Mouse (Mus musculus) stomach, postnatal 0 days (tissue): ENCODE data around the gene Ssx2ip. TPM values are rescaled to one million over a fixed set of nuclear protein-coding genes. Genes with fewer than 3 reads are reported as not detected.
A peak's percentile ranks its signal among the peaks of the same experiment; 100 is the strongest.

ENCODE experiments used
- ATAC-seq: fragments of 200-750 bp; cut with Nextera tagmentation; 2 replicates; pipeline ENCODE4 v1.8.0; 2017; ENCODE audit not compliant: low FRiP score, low TSS enrichment
- DNase-seq: peaks from one replicate; pipeline ENCODE4 v3.0.0-alpha.2; 2016; ENCODE audit warnings: low spot score
- H3K27ac ChIP-seq: fragments of 300-500 bp; sonication (generic); replicated peaks from 2 replicates; pipeline ENCODE4 v1.5.1; 2014; ENCODE audit warnings: mild to moderate bottlenecking, control low read depth
- H3K27me3 ChIP-seq: fragments of 300-500 bp; sonication (generic); 2 replicates; pipeline ENCODE4 v1.6.1; 2014; ENCODE audit warnings: low read length; ENCODE audit not compliant: control insufficient read depth, insufficient read depth
- H3K36me3 ChIP-seq: fragments of 300-500 bp; sonication (generic); 2 replicates; pipeline ENCODE4 v1.6.1; 2014; ENCODE audit warnings: low read length, mixed read lengths; ENCODE audit not compliant: control insufficient read depth, insufficient read depth
- H3K4me1 ChIP-seq: fragments of 300-500 bp; sonication (generic); replicated peaks from 2 replicates; pipeline ENCODE4 v1.6.1; 2014; ENCODE audit warnings: antibody characterized with exemption; ENCODE audit not compliant: control insufficient read depth, insufficient read depth
- H3K4me2 ChIP-seq: fragments of 300-500 bp; sonication (generic); replicated peaks from 2 replicates; pipeline ENCODE4 v1.6.1; 2014; ENCODE audit warnings: low read depth, mild to moderate bottlenecking, control low read depth, moderate library complexity
- H3K4me3 ChIP-seq: fragments of 300-500 bp; sonication (generic); 2 replicates; pipeline ENCODE4 v1.5.1; 2014; ENCODE audit warnings: low read depth, low read length, control low read depth
- H3K9ac ChIP-seq: fragments of 300-500 bp; sonication (generic); 2 replicates; pipeline ENCODE4 v1.6.1; 2014; ENCODE audit warnings: mild to moderate bottlenecking, low read length, control low read depth, mixed read lengths
- H3K9me3 ChIP-seq: fragments of 300-500 bp; sonication (generic); 2 replicates; pipeline ENCODE4 v1.6.1; 2016; ENCODE audit warnings: low read length; ENCODE audit not compliant: control insufficient read depth
- CTCF ChIP-seq: IDR thresholded peaks from 2 replicates; pipeline ENCODE4 v1.5.1; 2016; ENCODE audit warnings: antibody characterized with exemption, low read depth, mild to moderate bottlenecking, moderate library complexity
- EP300 ChIP-seq: optimal IDR thresholded peaks from 2 replicates; pipeline ENCODE3; 2016; ENCODE audit warnings: antibody characterized with exemption
- WGBS: fragments of 180-500 bp; shearing (Covaris S2); extraction: QIAGEN DNeasy Blood & Tissue Kit; methylation state at CpG from one replicate; pipeline ENCODE4 v1.1.7; 2014; 5-methylcytosine and 5-hydroxymethylcytosine counted together
- polyA plus RNA-seq: library from polyadenylated mRNA; unstranded; fragments of >200 nt; fragmentation: Nextera tagmentation; extraction: Ambion mirVana; gene quantifications from 2 replicates; pipeline ENCODE4 v1.2.1, GENCODE M21; 2015

Gene Ssx2ip
- polyA plus RNA-seq: 12.9 and 14.1 TPM in 2 replicates

GRCm38 (mm10) chr3:146404311-146405201 lies at the start of gene Ssx2ip:
Gene Ssx2ip (plus strand): TSS chr3:146404642.
- Histone ChIP-seq H3K9me3 (no peaks in the 10 kb centered on the region), H3K4me2 (peak within 1 kb of the TSS; percentile 88), H3K4me1 (0 out of 2 replicates have a peak, but pooled peaks cover 3% of the 10 kb centered on the region), H3K9ac (peak within 1 kb of the TSS; percentile 85), H3K27me3 (no peaks in the 10 kb centered on the region), H3K27ac (peak within 1 kb of the TSS; percentile 83), H3K4me3 (peak within 1 kb of the TSS; percentile 86), H3K36me3 (no peaks in the 10 kb centered on the region)
- DNase-seq (peak; percentile 97), ATAC-seq (peak; percentile 98)
- WGBS: under 1% methylated on average over 82 of the region's 100 CpGs
- TF ChIP-seq EP300 (no peak), CTCF (no peak)

GRCm38 (mm10) chr3:146355146-146355545 lies 49.3 kb upstream of the Ssx2ip start:
- no peak overlapping the region for H3K9ac ChIP-seq
- no peaks in the 10 kb centered on the region for H3K4me1 ChIP-seq
- H3K4me3 ChIP-seq: no peak overlapping the region
- H3K27ac ChIP-seq: no peak overlapping the region
- H3K4me2 ChIP-seq: no peak overlapping the region
- no peaks in the 10 kb centered on the region for H3K9me3 ChIP-seq
- H3K36me3 ChIP-seq: no peaks in the 10 kb centered on the region
- TF ChIP-seq EP300 (no peak), CTCF (no peak)
- DNase-seq (no peak), ATAC-seq (no peak)
- no peaks in the 10 kb centered on the region for H3K27me3 ChIP-seq
- WGBS: 46% methylated on average over 3 of the region's 3 CpGs

- ATAC-seq (no peak), DNase-seq (no peak)
- WGBS: 90% methylated on average over 9 of the region's 9 CpGs
- TF ChIP-seq CTCF: no peak
- TF ChIP-seq EP300: no peak
- Histone ChIP-seq H3K4me3 (no peak overlapping the region), H3K27me3 (no peaks in the 10 kb centered on the region), H3K9me3 (no peaks in the 10 kb centered on the region), H3K27ac (no peak overlapping the region), H3K4me2 (no peak overlapping the region), H3K9ac (no peak overlapping the region), H3K4me1 (no peaks in the 10 kb centered on the region), H3K36me3 (no peaks in the 10 kb centered on the region)
These were observed 39.0 kb upstream of the Ssx2ip start for GRCm38 (mm10) chr3:146365471-146365870.

GRCm38 (mm10) chr3:146367058-146367457 lies 37.4 kb upstream of the Ssx2ip start:
- Histone ChIP-seq H3K4me2 (no peak overlapping the region), H3K4me3 (no peak overlapping the region), H3K9ac (no peak overlapping the region), H3K27me3 (no peaks in the 10 kb centered on the region), H3K4me1 (no peaks in the 10 kb centered on the region), H3K9me3 (no peaks in the 10 kb centered on the region), H3K27ac (no peak overlapping the region), H3K36me3 (no peaks in the 10 kb centered on the region)
- no peak for TF ChIP-seq CTCF
- no peak for TF ChIP-seq EP300
- 80% methylated on average over 2 of the region's 2 CpGs for WGBS
- DNase-seq (no peak), ATAC-seq (no peak)

- no peak overlapping the region for H3K4me3 ChIP-seq
- no peak overlapping the region for H3K9ac ChIP-seq
- no peak overlapping the region for H3K4me2 ChIP-seq
- H3K27me3 ChIP-seq: no peaks in the 10 kb centered on the region
- ATAC-seq (no peak), DNase-seq (no peak)
- H3K9me3 ChIP-seq: no peaks in the 10 kb centered on the region
- no peak overlapping the region for H3K27ac ChIP-seq
- WGBS: 88% methylated on average over 7 of the region's 7 CpGs
- H3K4me1 ChIP-seq: no peaks in the 10 kb centered on the region
- no peak for TF ChIP-seq EP300
- no peak for TF ChIP-seq CTCF
- no peaks in the 10 kb centered on the region for H3K36me3 ChIP-seq
These were observed 33.8 kb upstream of the Ssx2ip start for GRCm38 (mm10) chr3:146370553-146371095.

- no peak overlapping the region for H3K4me3 ChIP-seq
- H3K9me3 ChIP-seq: no peaks in the 10 kb centered on the region
- H3K36me3 ChIP-seq: no peaks in the 10 kb centered on the region
- H3K27ac ChIP-seq: no peak overlapping the region
- no peaks in the 10 kb centered on the region for H3K27me3 ChIP-seq
- ATAC-seq (no peak), DNase-seq (no peak)
- H3K9ac ChIP-seq: no peak overlapping the region
- WGBS: 64% methylated on average over 5 of the region's 5 CpGs
- TF ChIP-seq CTCF (no peak), EP300 (no peak)
- H3K4me1 ChIP-seq: no peaks in the 10 kb centered on the region
- no peak overlapping the region for H3K4me2 ChIP-seq
These were observed 33.2 kb upstream of the Ssx2ip start for GRCm38 (mm10) chr3:146371201-146371600.
